Mouse (Mus musculus) kidney, postnatal 10 days (tissue): Measurements from ENCODE around the gene Pus7.
"Not testable (repeated sequence)": the region's sequence is repeated elsewhere in the genome, so short reads cannot be mapped to it uniquely, and the experiment has no call there.

Experiments used
- DNase-seq: peaks from one replicate; pipeline ENCODE4 v3.0.0; 2021; ENCODE audit warnings: mixed read lengths

Gene Pus7

DNA sequence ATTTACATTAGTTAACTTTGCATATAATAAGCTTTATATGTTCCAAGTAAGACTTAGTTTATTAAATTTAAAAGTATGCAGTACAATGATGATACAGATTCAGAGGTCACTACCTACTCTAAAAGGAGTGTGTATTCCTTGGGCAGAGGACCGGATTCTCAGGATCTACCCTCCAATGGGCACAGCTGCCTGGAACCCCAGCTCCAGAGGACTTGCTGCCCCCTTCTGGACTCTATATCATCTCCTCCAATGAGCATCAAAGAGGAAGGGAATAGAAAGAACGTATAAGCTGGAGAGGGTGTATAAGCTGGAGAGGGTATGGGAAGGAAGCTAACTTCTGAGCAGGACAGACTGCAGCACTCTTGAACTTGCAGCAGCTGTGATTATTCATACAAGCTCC lies 33.6 kb downstream of the Pus7 start:
- DNase-seq = no peak

DNA sequence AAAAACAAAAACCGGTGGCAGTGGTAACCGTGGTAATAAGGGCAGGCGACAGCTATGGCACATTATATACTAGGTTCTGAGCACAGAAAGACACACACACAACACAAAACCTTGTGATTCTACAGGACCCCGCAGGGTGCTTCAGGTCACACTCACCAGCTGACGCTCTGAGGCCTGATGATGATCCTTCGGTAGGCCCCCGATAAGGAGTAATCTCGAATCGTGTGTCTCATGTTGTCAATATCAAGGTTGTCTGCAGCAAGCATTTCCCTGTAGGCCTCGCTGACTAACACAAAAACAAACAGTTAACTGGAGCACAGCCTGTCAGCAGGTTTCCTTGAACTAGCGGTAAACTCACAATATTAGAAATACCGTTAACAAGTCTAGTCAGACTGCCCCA lies 40.2 kb downstream of the Pus7 start:
- no peak for DNase-seq

- no peak for DNase-seq
Observed at GRCm38 (mm10) chr5:23737111-23737510, 46.4 kb downstream of the Pus7 start.

- peak; percentile 33 for DNase-seq
Observed at GRCm38 (mm10) chr5:23736366-23736765, 47.1 kb downstream of the Pus7 start.

- DNase-seq = no peak
Observed at GRCm38 (mm10) chr5:23721956-23722355, 61.6 kb downstream of the Pus7 start.

- DNase-seq = no peak
Observed at GRCm38 (mm10) chr5:23718881-23719328, 64.6 kb downstream of the Pus7 start.

DNA sequence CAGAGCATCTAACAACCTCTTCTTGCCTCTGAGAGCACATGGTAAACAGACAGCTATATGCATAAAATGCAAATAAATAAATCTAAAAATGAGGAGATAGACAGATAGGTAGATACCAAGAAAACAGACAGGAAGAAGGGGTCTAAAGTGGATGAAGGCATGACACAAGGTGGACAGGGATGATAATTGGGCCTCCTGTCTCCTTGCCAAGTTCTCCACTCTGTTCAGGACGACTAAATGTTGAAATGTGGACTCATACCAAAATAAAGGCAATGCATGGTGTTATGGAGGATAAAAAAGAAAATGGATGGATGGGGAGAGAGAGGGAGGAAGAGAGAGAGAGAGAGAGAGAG lies 65.4 kb downstream of the Pus7 start:
- no peak for DNase-seq

- DNase-seq = no peak
Observed at GRCm38 (mm10) chr5:23717469-23718181, 65.9 kb downstream of the Pus7 start.

DNA sequence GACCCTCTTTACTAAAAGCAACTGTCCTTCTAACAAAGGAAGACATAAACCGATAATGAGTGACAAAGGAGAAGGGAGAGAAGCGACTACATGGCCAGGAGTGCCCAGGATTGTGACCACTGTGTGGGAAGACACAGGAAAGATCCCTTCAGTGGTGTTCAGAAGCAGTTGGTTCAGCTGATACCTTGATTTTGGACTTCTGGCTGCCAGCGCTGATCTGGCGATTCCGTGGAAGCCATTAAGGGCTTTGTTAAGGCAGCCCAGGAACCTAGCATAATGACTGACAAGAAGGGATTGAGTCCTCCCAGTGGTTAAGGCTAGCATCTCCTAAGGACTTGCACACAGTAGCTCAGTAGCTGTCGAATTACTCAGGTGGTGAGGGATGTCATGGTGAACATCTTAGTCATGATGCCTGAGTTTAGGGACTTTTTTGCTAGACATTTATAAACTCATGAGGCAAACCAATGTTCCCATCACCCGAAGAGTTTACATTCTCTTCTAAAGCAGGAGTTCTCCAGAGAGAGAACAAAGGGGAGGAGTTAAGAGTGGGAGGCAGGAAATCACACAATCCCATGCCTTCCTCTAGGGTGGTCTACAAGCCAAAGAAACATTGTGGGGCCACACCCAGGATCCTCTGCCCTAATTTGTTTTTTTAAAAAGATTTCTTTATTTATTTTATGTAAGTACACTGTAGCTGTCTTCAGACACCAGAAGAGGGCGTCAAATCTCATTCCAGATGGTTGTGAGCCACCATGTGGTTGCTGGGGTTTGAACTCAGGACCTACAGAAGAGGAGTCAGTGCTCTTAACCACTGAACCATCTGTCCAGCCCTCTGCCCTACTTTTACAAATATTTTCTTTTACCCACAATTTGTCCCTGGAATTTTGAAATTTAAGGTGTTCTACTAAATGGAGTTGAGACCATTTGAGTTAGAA lies 69.8 kb downstream of the Pus7 start:
- DNase-seq = no peak

DNA sequence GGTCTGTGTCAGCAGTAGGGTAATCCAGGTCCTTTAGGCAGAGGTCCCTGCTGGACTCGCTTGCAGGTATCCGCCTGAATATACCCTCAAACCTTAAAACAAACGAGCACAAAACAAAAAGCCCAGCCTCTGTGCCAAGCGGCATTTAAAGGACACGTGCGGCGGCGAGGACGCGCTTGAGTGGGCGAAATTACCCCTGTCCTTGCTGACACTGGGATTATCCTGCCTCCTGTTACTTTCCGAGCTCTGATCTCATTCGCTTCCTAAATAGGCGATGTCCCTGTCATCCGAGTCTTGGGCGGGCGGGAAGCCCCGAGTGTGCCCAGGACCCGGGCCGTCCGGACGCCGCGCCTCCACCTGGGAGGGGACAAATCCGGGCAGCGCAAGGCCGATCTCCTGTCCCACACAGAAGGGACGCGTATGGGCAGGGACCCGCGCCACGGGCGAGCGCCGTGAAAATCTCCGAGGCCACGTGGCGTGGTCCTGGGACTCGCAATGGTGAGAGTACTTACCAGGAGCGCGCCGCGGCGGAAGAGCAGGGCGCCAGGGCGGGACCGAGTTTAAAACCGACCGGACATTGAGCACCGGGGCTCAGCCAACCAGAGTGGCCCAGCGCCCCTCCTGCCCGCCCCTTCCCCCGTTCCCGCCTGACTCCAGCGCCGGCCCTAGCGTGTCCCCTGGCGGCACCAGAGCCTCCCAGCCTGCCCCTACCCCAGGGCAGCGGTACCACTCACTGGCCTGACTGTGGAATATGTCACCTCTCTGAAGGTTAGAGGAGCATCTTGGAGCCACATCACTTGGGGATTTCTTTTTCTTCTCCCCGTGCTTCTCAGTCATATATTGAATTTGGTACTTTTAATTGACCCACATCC lies 71.1 kb downstream of the Pus7 start:
- DNase-seq = peak; percentile 89

DNA sequence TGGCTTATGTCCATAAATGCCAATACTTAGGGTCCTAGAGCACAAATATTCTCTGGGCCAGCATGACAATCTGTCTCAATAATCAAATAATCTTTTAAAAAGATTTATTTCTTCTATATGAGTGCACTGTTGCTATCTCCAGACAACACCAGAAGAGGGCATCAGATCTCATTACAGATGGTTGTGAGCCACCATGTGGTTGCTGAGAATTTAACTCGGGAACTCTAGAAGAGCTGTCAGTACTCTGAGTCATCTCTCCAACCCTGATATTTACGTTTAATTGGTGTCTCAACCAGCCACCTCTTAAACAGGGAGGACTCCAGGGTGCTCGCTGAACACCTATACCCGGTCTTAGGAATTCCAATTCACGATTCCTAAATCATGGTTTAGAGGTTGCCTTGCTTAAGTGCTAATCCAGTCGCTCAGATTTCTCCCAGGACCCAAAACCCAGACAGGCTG lies 71.8 kb downstream of the Pus7 start:
- DNase-seq = peak; percentile 26

GRCm38 (mm10) chr5:23711244-23711643 lies 72.3 kb downstream of the Pus7 start:
- DNase-seq = no peak

GRCm38 (mm10) chr5:23709661-23710060 lies 73.8 kb downstream of the Pus7 start:
- DNase-seq = no peak

GRCm38 (mm10) chr5:23706601-23707597 lies 76.6 kb downstream of the Pus7 start:
- DNase-seq = not testable (repeated sequence)

DNA sequence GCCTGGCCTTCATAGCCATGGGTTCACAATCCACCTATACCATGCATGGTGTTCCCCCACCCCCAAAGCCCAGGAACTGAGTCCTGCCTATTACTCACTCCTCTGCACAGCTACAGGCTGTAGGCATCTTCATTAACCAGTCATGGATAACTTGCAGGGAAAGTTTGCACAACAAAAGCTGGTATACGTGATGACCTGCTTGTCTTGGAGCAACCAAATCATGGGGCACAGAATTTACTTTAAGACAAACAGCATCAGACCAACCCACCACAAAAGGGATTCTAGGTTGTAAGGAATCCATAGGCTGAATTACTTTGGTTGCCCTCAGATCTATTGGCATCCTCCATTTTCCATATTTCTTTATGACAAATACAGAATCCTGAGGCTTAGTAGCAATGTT lies 86.1 kb downstream of the Pus7 start:
- no peak for DNase-seq
